Mouse (Mus musculus): ENCODE data around the gene Kat2a. TPM values are rescaled to one million over a fixed set of nuclear protein-coding genes. Genes with fewer than 3 reads are reported as not detected.
A peak's percentile ranks its signal among the peaks of the same experiment; 100 is the strongest.

The Kat2a gene
- total RNA-seq, 2 experiments from 2014 or later = 33.1 to 42.4 TPM

GRCm38 (mm10) chr11:100710528-100710927 is 1.7 kb downstream of the Kat2a start:
- DNase-seq = no peak

GRCm38 (mm10) chr11:100709201-100709810 is 3.0 kb downstream of the Kat2a start:
- DNase-seq = no peak

- DNase-seq = no peak
Observed at GRCm38 (mm10) chr11:100705095-100705747, 7.0 kb downstream of the Kat2a start.

GRCm38 (mm10) chr11:100703851-100704531 is 8.3 kb downstream of the Kat2a start, which contains the start of gene Dhx58:
Dhx58 (minus strand) TSS chr11:100704271.
- peak; percentile 59 for DNase-seq

GRCm38 (mm10) chr11:100703366-100703765 is 8.9 kb downstream of the Kat2a start:
- no peak for DNase-seq

GRCm38 (mm10) chr11:100702906-100703305 is 9.4 kb downstream of the Kat2a start:
- DNase-seq = no peak

- peak; percentile 75 for DNase-seq
Observed at GRCm38 (mm10) chr11:100702081-100702851, 10.0 kb downstream of the Kat2a start.

GRCm38 (mm10) chr11:100701301-100701700 is 11.0 kb downstream of the Kat2a start:
- peak; percentile 87 for DNase-seq

- DNase-seq = no peak
Observed at GRCm38 (mm10) chr11:100700710-100701109, 11.6 kb downstream of the Kat2a start.

GRCm38 (mm10) chr11:100697921-100698320 is 14.3 kb downstream of the Kat2a start:
- DNase-seq = no peak

- peak; percentile 92 for DNase-seq
Observed at GRCm38 (mm10) chr11:100694926-100695325, 17.3 kb downstream of the Kat2a start.

- no peak for DNase-seq
Observed at GRCm38 (mm10) chr11:100693154-100693553, 19.1 kb downstream of the Kat2a start.

- DNase-seq = no peak
Observed at GRCm38 (mm10) chr11:100692164-100692616, 20.1 kb downstream of the Kat2a start, which contains the start of gene Zfp385c. Zfp385c (minus strand) TSS chr11:100692455.

- DNase-seq = no peak
Observed at GRCm38 (mm10) chr11:100690389-100690788, 21.9 kb downstream of the Kat2a start.

GRCm38 (mm10) chr11:100688443-100688842 is 23.8 kb downstream of the Kat2a start:
- no peak for DNase-seq

- no peak for DNase-seq
Observed at GRCm38 (mm10) chr11:100687265-100687664, 25.0 kb downstream of the Kat2a start.

- DNase-seq = no peak
Observed at GRCm38 (mm10) chr11:100685371-100685770, 26.9 kb downstream of the Kat2a start.

GRCm38 (mm10) chr11:100684084-100684483 is 28.2 kb downstream of the Kat2a start:
- no peak for DNase-seq

GRCm38 (mm10) chr11:100682526-100682925 is 29.7 kb downstream of the Kat2a start:
- no peak for DNase-seq

- no peak for DNase-seq
Observed at GRCm38 (mm10) chr11:100681826-100682225, 30.4 kb downstream of the Kat2a start.

GRCm38 (mm10) chr11:100677810-100678209 is 34.5 kb downstream of the Kat2a start:
- no peak for DNase-seq

- peak; percentile 72 for DNase-seq
Observed at GRCm38 (mm10) chr11:100673169-100673568, 39.1 kb downstream of the Kat2a start.

Data from adrenal gland, postnatal 10 days (tissue).